19 mouse cellular contexts compared by ENCODE assay signal in genomic region chr7:101540684-101541083, GRCm38 (mm10). TPM values are rescaled to one million over a fixed set of nuclear protein-coding genes. Genes with fewer than 3 reads are reported as not detected.
DNase-seq lines count a peak whose midpoint lies in the region; ATAC-seq and TF ChIP-seq lines count a peak whose summit lies in the region.
"Had no signal": no experiment of that assay in that cellular context is flagged by ENCODE, and none has a peak within 500 bp of the region (broad histone marks: within the 10 kb centered on the region; RNA-seq: fewer than 3 reads in every experiment).

No protein-coding gene starts in this region.

- no peaks in the 10 kb centered on the region for H3K36me3 ChIP-seq in hindbrain, postnatal 0 days (ENCODE audit: insufficient read depth, low read length)
- H3K36me3 ChIP-seq in hindbrain, embryonic 12.5 days: no peaks in the 10 kb centered on the region
- H3K36me3 ChIP-seq in thymus, adult 2 months (ENCODE audit: control insufficient read depth, insufficient read depth, low read length): no peaks in the 10 kb centered on the region
- H3K36me3 ChIP-seq: G1E; heart, embryonic 13.5 days; liver, embryonic 13.5 days; neural tube, embryonic 13.5 days had no signal

- 75% methylated on average over 5 of the region's 5 CpGs for WGBS in hindbrain, postnatal 0 days
- WGBS in hindbrain, embryonic 12.5 days: 77% methylated on average over 5 of the region's 5 CpGs
- WGBS in thymus, adult 2 months: 17% methylated on average over 5 of the region's 5 CpGs

- H3K4me3 ChIP-seq in hindbrain, postnatal 0 days (ENCODE audit: low read length): no peak overlapping the region
- no peak overlapping the region for H3K4me3 ChIP-seq in hindbrain, embryonic 12.5 days
- H3K4me3 ChIP-seq in thymus, adult 2 months (ENCODE audit: control insufficient read depth, insufficient read depth, low read length): no peak overlapping the region
- H3K4me3 ChIP-seq: forebrain, embryonic 13.5 days; heart, embryonic 13.5 days; liver, embryonic 13.5 days; neural tube, embryonic 13.5 days had no signal

- no peak for TF ChIP-seq CTCF in hindbrain, postnatal 0 days (IDR thresholded peaks at IDR 0.05; ENCODE audit: low read depth)
- TF ChIP-seq CTCF in thymus, adult 2 months (IDR thresholded peaks at IDR 0.05; ENCODE audit: borderline replicate concordance, control insufficient read depth, extremely low read depth, insufficient read depth, low read length, poor library complexity): no peak

- H3K9me3 ChIP-seq in hindbrain, postnatal 0 days (ENCODE audit: low read length): no peaks in the 10 kb centered on the region
- H3K9me3 ChIP-seq in hindbrain, embryonic 12.5 days (replicated peaks): no peaks in the 10 kb centered on the region
- H3K9me3 ChIP-seq: forebrain, embryonic 13.5 days; G1E; heart, embryonic 13.5 days; liver, embryonic 13.5 days; neural tube, embryonic 13.5 days had no signal

- no peak overlapping the region for H3K4me2 ChIP-seq in hindbrain, postnatal 0 days (ENCODE audit: low read depth, low read length)
- H3K4me2 ChIP-seq in hindbrain, embryonic 12.5 days (replicated peaks): no peak overlapping the region
- H3K4me2 ChIP-seq: forebrain, embryonic 13.5 days; heart, embryonic 13.5 days; liver, embryonic 13.5 days; neural tube, embryonic 13.5 days had no signal

- no peak for TF ChIP-seq POLR2A in thymus, adult 2 months (IDR thresholded peaks at IDR 0.05; ENCODE audit: control insufficient read depth, extremely low read depth, insufficient read depth, low read length, poor library complexity)

- H3K27me3 ChIP-seq in hindbrain, postnatal 0 days (ENCODE audit: insufficient read depth, low read length): no peaks in the 10 kb centered on the region
- H3K27me3 ChIP-seq in hindbrain, embryonic 12.5 days: no peaks in the 10 kb centered on the region
- no peaks in the 10 kb centered on the region for H3K27me3 ChIP-seq in thymus, adult 2 months (ENCODE audit: control insufficient read depth, insufficient read depth, low read length)
- H3K27me3 ChIP-seq: forebrain, embryonic 13.5 days; liver, embryonic 13.5 days; neural tube, embryonic 13.5 days had no signal

- ATAC-seq in hindbrain, postnatal 0 days: 0 out of 2 replicates have a peak, but pooled peaks have one; percentile 11
- no peak for ATAC-seq in hindbrain, embryonic 12.5 days (ENCODE audit: low FRiP score)

- H3K4me1 ChIP-seq in hindbrain, postnatal 0 days (ENCODE audit: insufficient read depth, low read length): no peaks in the 10 kb centered on the region
- H3K4me1 ChIP-seq in hindbrain, embryonic 12.5 days: no peaks in the 10 kb centered on the region
- peaks cover 6% of the 10 kb centered on the region for H3K4me1 ChIP-seq in thymus, adult 2 months (replicated peaks; ENCODE audit: control insufficient read depth, insufficient read depth, low read length)
- H3K4me1 ChIP-seq: forebrain, embryonic 13.5 days; liver, embryonic 13.5 days had no signal

- H3K27ac ChIP-seq in hindbrain, postnatal 0 days: no peak overlapping the region
- H3K27ac ChIP-seq in hindbrain, embryonic 12.5 days: no peak overlapping the region
- H3K27ac ChIP-seq in thymus, adult 2 months (ENCODE audit: control insufficient read depth, insufficient read depth, low read length): no peak overlapping the region
- H3K27ac ChIP-seq: forebrain, embryonic 13.5 days; heart, embryonic 13.5 days; liver, embryonic 13.5 days; neural tube, embryonic 13.5 days had no signal

- no peak for DNase-seq in hindbrain, postnatal 0 days (ENCODE audit: low spot score)
- peak; percentile 38 for DNase-seq in thymus, postnatal 0 days (ENCODE audit: low spot score)
- DNase-seq in thymus, adult 2 months: no peak
- DNase-seq in induced T-regulatory cell, adult 2 months (ENCODE audit: low read depth): peak; percentile 63
- no peak for DNase-seq in right cerebral cortex, adult 2 months (ENCODE audit: low spot score in 2 of 2)
- no peak for DNase-seq in spleen, postnatal 4 days (ENCODE audit: low spot score in 2 of 2)
- no peak for DNase-seq in urinary bladder, postnatal 36 days (ENCODE audit: low spot score in 2 of 2)
- DNase-seq: liver, embryonic 13.5 days had no signal

- no peak overlapping the region for H3K9ac ChIP-seq in hindbrain, postnatal 0 days (replicated peaks; ENCODE audit: low read length)
- no peak overlapping the region for H3K9ac ChIP-seq in hindbrain, embryonic 12.5 days
- H3K9ac ChIP-seq: forebrain, embryonic 13.5 days; heart, embryonic 13.5 days; liver, embryonic 13.5 days; neural tube, embryonic 13.5 days had no signal

RNA-seq across cellular contexts. Expression of gene Art2b, which starts 44.7 kb away (rescaled TPM):
- not detected in 2 replicates for total RNA-seq in hindbrain, postnatal 0 days (2014; rRNA removed)
- not detected in 2 replicates for polyA plus RNA-seq in hindbrain, postnatal 0 days (2015; fragmentation: Nextera tagmentation; extraction: Ambion mirVana)
- polyA plus RNA-seq in hindbrain, embryonic 12.5 days (2016; fragmentation: Nextera tagmentation; extraction: Ambion mirVana): not detected in 2 replicates
- polyA plus RNA-seq in thymus, postnatal 0 days (2015; fragmentation: Nextera tagmentation; extraction: Ambion mirVana): 0.22 and 0.30 TPM in 2 replicates
- polyA plus RNA-seq in thymus, adult 2 months (2012; rRNA removed): 4.5 and 5.4 TPM in 2 replicates
- total RNA-seq: adrenal gland, adult 2 months; G1E; heart, postnatal 4 days; left cerebral cortex, adult 18-20 months had no signal
- polyA plus RNA-seq: adrenal gland, adult 2 months; C2C12; forebrain, embryonic 13.5 days; G1E; heart, embryonic 13.5 days; limb, embryonic 11.5 days; liver, embryonic 13.5 days; lung, embryonic 16.5 days; neural tube, embryonic 13.5 days had no signal

Comparison
In these comparisons a context has a peak if more than half of its experiments do, and no peak if none do; other contexts are left out.
1. DNase-seq: peak in thymus, postnatal 0 days (single experiment) and induced T-regulatory cell, adult 2 months (single experiment); none in hindbrain, postnatal 0 days (single experiment), thymus, adult 2 months (single experiment), right cerebral cortex, adult 2 months (0 of 2), spleen, postnatal 4 days (0 of 2) and urinary bladder, postnatal 36 days (0 of 2).